Mouse (Mus musculus): ENCODE data around the gene Hsd17b11. TPM values are rescaled to one million over a fixed set of nuclear protein-coding genes. Genes with fewer than 3 reads are reported as not detected.

The Hsd17b11 gene
- polyA plus RNA-seq, 1 experiment from 2014 or later = 8.2 TPM

DNA sequence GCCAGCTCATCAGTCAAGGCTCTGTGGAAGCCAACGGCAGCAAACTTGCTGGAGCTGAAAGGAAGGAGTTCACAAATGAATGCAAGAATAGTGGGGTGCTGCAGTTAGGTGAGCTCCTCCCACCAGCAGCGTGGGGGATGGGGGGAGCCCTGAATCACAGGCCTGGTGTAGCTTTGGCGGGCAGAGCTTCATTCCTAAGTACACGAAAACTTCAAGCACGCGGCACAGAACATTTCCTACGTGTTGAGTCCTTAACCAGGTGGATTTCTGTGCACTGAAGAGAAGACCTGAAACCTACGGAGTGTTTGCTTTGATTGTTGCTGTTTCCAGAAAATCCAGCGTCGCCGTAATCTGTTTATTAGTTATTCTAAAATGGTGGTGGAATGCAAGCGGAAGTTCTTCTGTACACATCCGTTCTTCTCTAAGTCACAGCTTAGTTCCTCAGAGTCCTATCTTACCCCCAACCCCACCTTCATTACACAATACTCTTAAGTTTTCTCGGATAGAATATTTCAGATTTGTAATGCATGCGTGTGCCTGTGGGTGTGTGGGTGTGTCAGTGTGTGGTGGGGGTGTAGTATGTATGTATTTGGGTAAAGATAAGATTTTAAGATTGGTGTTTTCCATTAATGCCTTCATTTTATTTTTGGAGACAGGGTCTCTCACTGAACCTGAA lies 18.3 kb downstream of the Hsd17b11 start:
- no peak overlapping the region for H3K27ac ChIP-seq (ENCODE audit: low read length)
- H3K4me3 ChIP-seq (ENCODE audit: low read depth, low read length) = no peak overlapping the region
- peak overlapping the region; percentile 14 for H3K4me2 ChIP-seq (replicated peaks; ENCODE audit: low read depth, low read length)
- H3K36me3 ChIP-seq (ENCODE audit: control insufficient read depth, insufficient read depth, low read length) = peaks cover 4% of the 10 kb centered on the region; the same call in 1 of the 2 replicates
- no peak for ATAC-seq (ENCODE audit: insufficient number of reproducible peaks, insufficient read depth, low FRiP score, low read depth)
- no peak overlapping the region for H3K9ac ChIP-seq (replicated peaks; ENCODE audit: low read depth, low read length)
- no peaks in the 10 kb centered on the region for H3K9me3 ChIP-seq (ENCODE audit: control insufficient read depth, low read depth, low read length)
- no peaks in the 10 kb centered on the region for H3K4me1 ChIP-seq (ENCODE audit: control insufficient read depth, insufficient read depth, low read length)
- H3K27me3 ChIP-seq (ENCODE audit: control insufficient read depth, insufficient read depth, low read length) = no peaks in the 10 kb centered on the region
- WGBS = 35% methylated on average over 15 of the region's 15 CpGs

DNA sequence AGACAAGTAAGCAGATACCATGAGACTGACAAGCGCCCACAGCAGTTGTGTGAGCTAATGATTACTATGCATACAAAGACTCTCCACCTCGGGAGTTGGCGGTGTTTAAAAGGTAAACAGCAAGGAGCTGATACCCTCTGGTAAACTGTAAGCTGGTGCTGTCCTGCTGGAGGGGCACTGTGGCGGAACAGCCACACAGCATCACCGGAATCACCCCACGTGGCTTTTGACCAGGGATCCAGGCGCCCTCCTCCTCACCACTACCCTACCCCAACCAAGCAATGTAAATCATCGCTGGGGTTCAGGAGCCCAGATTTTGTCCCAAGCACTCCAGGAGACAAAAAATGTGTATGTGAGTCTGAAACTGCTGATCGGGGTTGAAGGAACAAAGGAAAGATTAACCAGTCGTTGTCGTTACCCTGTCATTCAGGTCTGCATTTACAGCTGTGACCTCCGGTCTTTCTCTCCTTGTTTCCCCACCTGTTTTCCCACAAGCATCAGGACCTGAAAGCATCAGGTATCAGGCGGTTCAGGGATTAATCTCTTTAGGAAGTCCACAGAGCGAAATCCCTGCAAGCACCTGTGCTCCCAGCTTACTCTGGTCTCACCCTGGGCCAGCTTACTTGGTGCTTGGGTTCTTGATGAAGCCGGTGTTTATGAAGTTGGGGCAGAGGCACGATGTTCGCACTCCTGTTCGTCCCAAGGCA lies 19.0 kb downstream of the Hsd17b11 start:
- H3K27me3 ChIP-seq (ENCODE audit: control insufficient read depth, insufficient read depth, low read length) = no peaks in the 10 kb centered on the region
- ATAC-seq (ENCODE audit: insufficient number of reproducible peaks, insufficient read depth, low FRiP score, low read depth) = peak; percentile 79
- no peak overlapping the region for H3K27ac ChIP-seq (ENCODE audit: low read length)
- H3K4me1 ChIP-seq (ENCODE audit: control insufficient read depth, insufficient read depth, low read length) = no peaks in the 10 kb centered on the region
- H3K4me3 ChIP-seq (ENCODE audit: low read depth, low read length) = no peak overlapping the region
- 28% methylated on average over 18 of the region's 18 CpGs for WGBS
- peak overlapping the region; percentile 14 for H3K4me2 ChIP-seq (replicated peaks; ENCODE audit: low read depth, low read length)
- H3K9ac ChIP-seq (replicated peaks; ENCODE audit: low read depth, low read length) = no peak overlapping the region
- H3K36me3 ChIP-seq (ENCODE audit: control insufficient read depth, insufficient read depth, low read length) = peaks cover 4% of the 10 kb centered on the region; the same call in 1 of the 2 replicates
- H3K9me3 ChIP-seq (ENCODE audit: control insufficient read depth, low read depth, low read length) = no peaks in the 10 kb centered on the region

DNA sequence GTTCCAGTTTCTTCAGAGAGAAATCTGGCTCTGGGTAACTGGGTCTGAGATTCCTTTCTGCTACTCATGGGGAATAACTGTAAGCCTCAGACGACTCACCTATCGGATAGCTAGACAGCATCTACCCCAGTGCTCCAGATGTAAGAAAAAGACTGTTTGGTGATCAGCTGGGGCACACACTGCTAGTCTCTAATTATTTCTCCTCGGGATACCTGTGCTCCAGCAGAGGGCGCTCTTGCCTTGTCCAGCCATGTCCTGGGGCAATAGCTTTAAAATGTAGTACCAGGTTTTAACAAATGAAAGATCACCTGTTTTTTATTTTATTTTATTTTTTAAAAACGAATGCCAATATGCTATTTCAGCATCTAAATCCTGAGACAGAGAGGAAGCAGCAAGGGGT lies 22.0 kb downstream of the Hsd17b11 start:
- peak; percentile 49; the same call in 1 of the 2 replicates for ATAC-seq (ENCODE audit: insufficient number of reproducible peaks, insufficient read depth, low FRiP score, low read depth)
- Histone ChIP-seq H3K4me2 (replicated peaks; ENCODE audit: low read depth, low read length) (no peak overlapping the region), H3K27me3 (ENCODE audit: control insufficient read depth, insufficient read depth, low read length) (no peaks in the 10 kb centered on the region), H3K9ac (replicated peaks; ENCODE audit: low read depth, low read length) (no peak overlapping the region), H3K36me3 (ENCODE audit: control insufficient read depth, insufficient read depth, low read length) (no peaks in the 10 kb centered on the region), H3K4me3 (ENCODE audit: low read depth, low read length) (no peak overlapping the region), H3K9me3 (ENCODE audit: control insufficient read depth, low read depth, low read length) (no peaks in the 10 kb centered on the region), H3K27ac (ENCODE audit: low read length) (no peak overlapping the region), H3K4me1 (ENCODE audit: control insufficient read depth, insufficient read depth, low read length) (no peaks in the 10 kb centered on the region)
- 8% methylated on average over 5 of the region's 5 CpGs for WGBS

DNA sequence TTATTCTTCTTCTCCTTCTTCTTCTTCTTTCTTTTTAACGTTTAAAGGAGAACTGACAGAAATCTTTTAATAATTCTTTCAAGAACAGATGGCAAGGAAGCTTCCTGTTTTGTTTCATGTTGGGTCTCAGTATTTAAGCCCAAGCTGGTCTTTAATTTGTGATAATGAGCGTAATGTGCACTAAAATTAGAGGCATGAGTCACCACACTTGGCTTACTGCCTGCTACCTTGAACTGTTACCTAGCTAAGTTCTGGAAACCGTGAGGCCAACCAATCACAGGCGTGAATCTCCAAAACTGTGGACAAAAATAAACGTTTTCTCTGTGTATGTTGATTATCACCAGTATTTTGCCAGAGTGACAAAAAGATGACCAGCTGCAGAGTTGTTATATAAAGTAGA lies 23.0 kb downstream of the Hsd17b11 start:
- 74% methylated on average over 5 of the region's 5 CpGs for WGBS
- Histone ChIP-seq H3K36me3 (ENCODE audit: control insufficient read depth, insufficient read depth, low read length) (no peaks in the 10 kb centered on the region), H3K4me3 (ENCODE audit: low read depth, low read length) (no peak overlapping the region), H3K4me2 (replicated peaks; ENCODE audit: low read depth, low read length) (no peak overlapping the region), H3K4me1 (ENCODE audit: control insufficient read depth, insufficient read depth, low read length) (no peaks in the 10 kb centered on the region), H3K27me3 (ENCODE audit: control insufficient read depth, insufficient read depth, low read length) (no peaks in the 10 kb centered on the region), H3K27ac (ENCODE audit: low read length) (no peak overlapping the region), H3K9ac (replicated peaks; ENCODE audit: low read depth, low read length) (no peak overlapping the region), H3K9me3 (ENCODE audit: control insufficient read depth, low read depth, low read length) (no peaks in the 10 kb centered on the region)
- no peak for ATAC-seq (ENCODE audit: insufficient number of reproducible peaks, insufficient read depth, low FRiP score, low read depth)

DNA sequence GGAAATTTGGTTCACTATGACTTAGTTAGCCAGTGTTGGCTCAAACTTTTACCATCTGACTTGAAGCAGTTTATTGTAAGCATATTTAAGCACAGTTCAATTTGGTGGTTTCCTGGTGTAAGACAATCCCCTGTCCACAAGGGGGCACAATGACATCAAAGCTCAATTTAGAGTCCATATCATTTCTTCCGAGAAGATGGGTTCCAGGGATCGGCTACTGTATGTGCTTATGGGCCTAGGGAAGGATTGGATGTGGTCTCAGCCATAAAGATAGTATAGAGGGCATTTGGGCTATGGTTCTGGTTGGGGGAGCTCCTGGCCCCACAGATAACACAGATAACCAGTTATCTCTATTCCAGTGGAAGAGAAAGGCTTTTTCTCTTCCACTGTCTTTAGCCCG lies 26.5 kb downstream of the Hsd17b11 start:
- H3K27me3 ChIP-seq (ENCODE audit: control insufficient read depth, insufficient read depth, low read length) = no peaks in the 10 kb centered on the region
- H3K9me3 ChIP-seq (ENCODE audit: control insufficient read depth, low read depth, low read length) = no peaks in the 10 kb centered on the region
- H3K4me2 ChIP-seq (replicated peaks; ENCODE audit: low read depth, low read length) = no peak overlapping the region
- no peaks in the 10 kb centered on the region for H3K4me1 ChIP-seq (ENCODE audit: control insufficient read depth, insufficient read depth, low read length)
- H3K27ac ChIP-seq (ENCODE audit: low read length) = no peak overlapping the region
- no peak overlapping the region for H3K9ac ChIP-seq (replicated peaks; ENCODE audit: low read depth, low read length)
- no peak overlapping the region for H3K4me3 ChIP-seq (ENCODE audit: low read depth, low read length)
- WGBS = 70% methylated on average over 3 of the region's 3 CpGs
- H3K36me3 ChIP-seq (ENCODE audit: control insufficient read depth, insufficient read depth, low read length) = no peaks in the 10 kb centered on the region
- no peak for ATAC-seq (ENCODE audit: insufficient number of reproducible peaks, insufficient read depth, low FRiP score, low read depth)

DNA sequence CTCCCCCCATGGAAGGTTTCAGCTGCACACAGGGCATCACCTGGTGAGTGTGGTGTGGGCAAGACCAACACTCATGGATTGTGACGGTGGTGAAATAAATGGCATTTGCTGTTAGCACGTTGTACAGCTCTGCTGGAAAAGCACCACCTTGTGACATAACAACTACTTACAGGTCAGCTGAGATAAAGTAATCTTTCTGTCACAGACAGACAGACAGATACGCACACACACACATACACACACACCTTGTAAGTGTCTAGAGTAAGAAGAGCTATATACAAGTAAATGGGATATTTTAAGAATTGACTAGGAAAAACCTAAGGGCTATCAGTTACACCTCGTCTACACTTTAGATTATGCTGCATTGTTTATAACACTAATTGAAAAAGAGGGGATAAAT lies 27.1 kb downstream of the Hsd17b11 start:
- H3K9ac ChIP-seq (replicated peaks; ENCODE audit: low read depth, low read length) = no peak overlapping the region
- no peaks in the 10 kb centered on the region for H3K27me3 ChIP-seq (ENCODE audit: control insufficient read depth, insufficient read depth, low read length)
- H3K4me1 ChIP-seq (ENCODE audit: control insufficient read depth, insufficient read depth, low read length) = no peaks in the 10 kb centered on the region
- no peaks in the 10 kb centered on the region for H3K36me3 ChIP-seq (ENCODE audit: control insufficient read depth, insufficient read depth, low read length)
- no peak overlapping the region for H3K4me3 ChIP-seq (ENCODE audit: low read depth, low read length)
- no peak for ATAC-seq (ENCODE audit: insufficient number of reproducible peaks, insufficient read depth, low FRiP score, low read depth)
- H3K27ac ChIP-seq (ENCODE audit: low read length) = no peak overlapping the region
- 79% methylated on average over 4 of the region's 4 CpGs for WGBS
- no peaks in the 10 kb centered on the region for H3K9me3 ChIP-seq (ENCODE audit: control insufficient read depth, low read depth, low read length)
- H3K4me2 ChIP-seq (replicated peaks; ENCODE audit: low read depth, low read length) = no peak overlapping the region

DNA sequence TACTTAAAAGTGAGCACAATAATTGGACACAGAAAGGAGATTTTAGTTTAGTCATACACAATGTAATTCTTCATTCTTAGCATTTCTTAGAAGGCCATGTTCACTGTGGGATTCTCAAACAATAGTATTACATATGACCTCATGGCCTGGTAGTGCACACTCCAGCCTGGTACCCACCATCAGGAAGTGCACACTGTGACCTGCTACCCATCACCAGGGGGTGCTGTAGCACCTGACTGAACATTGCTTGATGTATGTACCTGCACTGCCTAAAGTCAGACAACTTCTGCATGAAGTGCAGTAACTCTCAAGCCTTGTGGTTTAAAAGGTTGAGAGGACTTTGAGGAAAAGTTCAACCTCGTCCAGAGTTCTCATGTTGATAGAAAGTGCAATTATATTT lies 28.1 kb downstream of the Hsd17b11 start:
- H3K27ac ChIP-seq (ENCODE audit: low read length) = no peak overlapping the region
- H3K27me3 ChIP-seq (ENCODE audit: control insufficient read depth, insufficient read depth, low read length) = no peaks in the 10 kb centered on the region
- H3K9ac ChIP-seq (replicated peaks; ENCODE audit: low read depth, low read length) = no peak overlapping the region
- no peaks in the 10 kb centered on the region for H3K9me3 ChIP-seq (ENCODE audit: control insufficient read depth, low read depth, low read length)
- no peak overlapping the region for H3K4me2 ChIP-seq (replicated peaks; ENCODE audit: low read depth, low read length)
- no peaks in the 10 kb centered on the region for H3K4me1 ChIP-seq (ENCODE audit: control insufficient read depth, insufficient read depth, low read length)
- no peaks in the 10 kb centered on the region for H3K36me3 ChIP-seq (ENCODE audit: control insufficient read depth, insufficient read depth, low read length)
- H3K4me3 ChIP-seq (ENCODE audit: low read depth, low read length) = no peak overlapping the region
- 78% methylated on average over 1 of the region's 1 CpGs for WGBS
- no peak for ATAC-seq (ENCODE audit: insufficient number of reproducible peaks, insufficient read depth, low FRiP score, low read depth)

DNA sequence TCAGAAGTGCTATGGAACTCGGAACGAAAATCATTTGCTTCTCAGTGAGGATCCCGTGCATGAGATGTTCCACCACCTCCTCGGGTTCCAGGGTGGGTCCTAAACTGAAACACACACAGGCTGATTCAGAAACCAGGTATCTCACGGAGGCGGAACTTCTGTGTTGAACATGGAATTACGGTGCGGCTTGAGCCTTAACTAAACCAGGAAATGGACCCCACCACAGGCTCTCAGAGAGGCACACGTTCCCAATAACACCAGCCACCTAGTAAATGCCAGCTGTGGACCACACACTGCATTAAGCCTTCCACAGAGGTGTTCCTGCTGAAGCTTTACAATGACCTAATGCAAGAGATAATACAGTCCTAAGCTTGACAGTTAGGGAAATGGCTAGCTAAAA lies 28.9 kb downstream of the Hsd17b11 start:
- Histone ChIP-seq H3K36me3 (ENCODE audit: control insufficient read depth, insufficient read depth, low read length) (no peaks in the 10 kb centered on the region), H3K4me1 (ENCODE audit: control insufficient read depth, insufficient read depth, low read length) (no peaks in the 10 kb centered on the region), H3K27me3 (ENCODE audit: control insufficient read depth, insufficient read depth, low read length) (no peaks in the 10 kb centered on the region), H3K27ac (ENCODE audit: low read length) (no peak overlapping the region), H3K4me2 (replicated peaks; ENCODE audit: low read depth, low read length) (no peak overlapping the region), H3K9ac (replicated peaks; ENCODE audit: low read depth, low read length) (no peak overlapping the region), H3K9me3 (ENCODE audit: control insufficient read depth, low read depth, low read length) (no peaks in the 10 kb centered on the region), H3K4me3 (ENCODE audit: low read depth, low read length) (no peak overlapping the region)
- WGBS = 88% methylated on average over 9 of the region's 9 CpGs
- ATAC-seq (ENCODE audit: insufficient number of reproducible peaks, insufficient read depth, low FRiP score, low read depth) = no peak

Data from stomach, embryonic 14.5 days (tissue).